Mouse (Mus musculus) small intestine, adult 2 months (tissue): Measurements from ENCODE around the gene Pkmyt1.

Experiments
- CTCF ChIP-seq: fragments of 200-500 bp; IDR thresholded peaks from 2 replicates; pipeline ENCODE4 v1.5.1; 2012; ENCODE audit warnings: low read depth, mild to moderate bottlenecking, control low read depth, inconsistent platforms, low read length, moderate library complexity, mixed read lengths; ENCODE audit not compliant: insufficient replicate concordance, insufficient read length; ENCODE audit errors: extremely low read depth
- POLR2A ChIP-seq: fragments of 200-500 bp; IDR thresholded peaks from 2 replicates; pipeline ENCODE4 v1.6.1; 2012; ENCODE audit warnings: low read depth, mild to moderate bottlenecking, control low read depth, inconsistent platforms, low read length, moderate library complexity

DNA sequence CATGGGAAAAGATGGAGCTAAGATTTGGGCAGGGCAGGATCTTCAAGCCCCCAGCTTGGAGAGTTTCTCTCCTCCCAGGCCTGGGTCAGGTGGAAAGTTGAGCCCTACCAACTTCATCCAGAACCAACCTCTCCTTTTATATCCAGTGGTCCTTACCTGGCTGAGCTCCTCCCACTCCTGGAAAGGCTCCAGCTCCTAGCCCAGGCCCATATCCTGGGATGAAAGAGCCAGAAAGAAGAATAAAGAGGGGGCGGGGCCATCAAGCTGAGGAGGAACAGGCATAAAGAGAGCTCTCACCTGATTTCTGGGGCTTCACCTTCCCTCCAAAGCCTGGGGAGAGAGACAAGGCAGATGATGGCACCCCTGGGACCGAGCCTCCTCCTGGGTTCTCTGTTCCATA is 9.1 kb upstream of the Pkmyt1 start:
- no peak for TF ChIP-seq CTCF
- no peak for TF ChIP-seq POLR2A
